Mouse (Mus musculus): ENCODE data around the gene Arpc1a.
"Not testable (repeated sequence)": the region's sequence is repeated elsewhere in the genome, so short reads cannot be mapped to it uniquely, and the experiment has no call there.

Arpc1a gene

GRCm38 (mm10) chr5:145083632-145084451, at the start of gene Arpc1a, which contains the start of gene Kpna7:
TSS of gene Arpc1a (plus strand) at chr5:145083830.
TSS of gene Kpna7 (minus strand) at chr5:145084030.
- peak; percentile 87 for DNase-seq (ENCODE audit: low read depth)

- peak; percentile 18 for DNase-seq (ENCODE audit: low read depth)
These were observed 42.0 kb upstream of the Arpc1a start for GRCm38 (mm10) chr5:145041628-145042027.

- not testable (repeated sequence) for DNase-seq (ENCODE audit: low read depth)
These were observed 40.9 kb upstream of the Arpc1a start, which contains the start of gene 1700018F24Rik for GRCm38 (mm10) chr5:145042690-145043089. TSS of gene 1700018F24Rik (plus strand) at chr5:145042990.

GRCm38 (mm10) chr5:145054187-145054586, 29.4 kb upstream of the Arpc1a start:
- DNase-seq (ENCODE audit: low read depth) = not testable (repeated sequence)

- DNase-seq (ENCODE audit: low read depth) = no peak
These were observed 25.7 kb upstream of the Arpc1a start for GRCm38 (mm10) chr5:145057907-145058306.

- no peak for DNase-seq (ENCODE audit: low read depth)
These were observed 24.9 kb upstream of the Arpc1a start for GRCm38 (mm10) chr5:145058722-145059121.

GRCm38 (mm10) chr5:145059524-145059923, 24.1 kb upstream of the Arpc1a start:
- no peak for DNase-seq (ENCODE audit: low read depth)

GRCm38 (mm10) chr5:145064765-145065340, 18.8 kb upstream of the Arpc1a start:
- DNase-seq (ENCODE audit: low read depth) = no peak

GRCm38 (mm10) chr5:145068863-145069262, 14.8 kb upstream of the Arpc1a start:
- DNase-seq (ENCODE audit: low read depth) = no peak

- DNase-seq (ENCODE audit: low read depth) = peak; percentile 66
These were observed 13.9 kb upstream of the Arpc1a start for GRCm38 (mm10) chr5:145069707-145070106.

GRCm38 (mm10) chr5:145071342-145071741, 12.3 kb upstream of the Arpc1a start:
- peak; percentile 41 for DNase-seq (ENCODE audit: low read depth)

GRCm38 (mm10) chr5:145075081-145075480, 8.5 kb upstream of the Arpc1a start:
- DNase-seq (ENCODE audit: low read depth) = no peak

GRCm38 (mm10) chr5:145081866-145082613, 1.6 kb upstream of the Arpc1a start:
- DNase-seq (ENCODE audit: low read depth) = no peak

GRCm38 (mm10) chr5:145083201-145083600, 429 bp upstream of the Arpc1a start:
- not testable (repeated sequence) for DNase-seq (ENCODE audit: low read depth)

- no peak for DNase-seq (ENCODE audit: low read depth)
These were observed 1.2 kb downstream of the Arpc1a start for GRCm38 (mm10) chr5:145084822-145085221.

- no peak for DNase-seq (ENCODE audit: low read depth)
These were observed 4.6 kb downstream of the Arpc1a start for GRCm38 (mm10) chr5:145088186-145088585.

GRCm38 (mm10) chr5:145089878-145090277, 6.2 kb downstream of the Arpc1a start:
- no peak for DNase-seq (ENCODE audit: low read depth)

- DNase-seq (ENCODE audit: low read depth) = no peak
These were observed 12.6 kb downstream of the Arpc1a start for GRCm38 (mm10) chr5:145096195-145096594.

- no peak for DNase-seq (ENCODE audit: low read depth)
These were observed 14.8 kb downstream of the Arpc1a start for GRCm38 (mm10) chr5:145098340-145098821.

- no peak for DNase-seq (ENCODE audit: low read depth)
These were observed 17.3 kb downstream of the Arpc1a start for GRCm38 (mm10) chr5:145100960-145101359.

- not testable (repeated sequence) for DNase-seq (ENCODE audit: low read depth)
These were observed 17.8 kb downstream of the Arpc1a start for GRCm38 (mm10) chr5:145101451-145101850.

GRCm38 (mm10) chr5:145102706-145103105, 19.1 kb downstream of the Arpc1a start:
- DNase-seq (ENCODE audit: low read depth) = no peak

All from c-Kit-positive CD71-negative TER-119-negative erythroid progenitor cells, embryonic 14.5 days (primary cell).